18 mouse cellular contexts compared by ENCODE assay signal in genomic region chr2:116718637-116719036, GRCm38 (mm10).
DNase-seq lines count a peak whose midpoint lies in the region; ATAC-seq lines count a peak whose summit lies in the region.
"Had no signal": no experiment of that assay in that cellular context is flagged by ENCODE, and none has a peak within 500 bp of the region (broad histone marks: within the 10 kb centered on the region; RNA-seq: fewer than 3 reads in every experiment).

No protein-coding gene starts in this region.

- no peak overlapping the region for H3K4me3 ChIP-seq in heart, embryonic 11.5 days (ENCODE audit: low read depth, low read length)
- H3K4me3 ChIP-seq in limb, embryonic 10.5 days, result no peak overlapping the region
- H3K4me3 ChIP-seq: embryonic facial prominence, embryonic 15.5 days; forebrain, embryonic 10.5 days; hindbrain, embryonic 10.5 days; liver, embryonic 15.5 days; megakaryocyte, embryonic 14.5 days had no signal

- 85% methylated on average over 5 of the region's 5 CpGs for WGBS in heart, embryonic 11.5 days (ENCODE audit: insufficient replicate concordance)
- 89% methylated on average over 5 of the region's 5 CpGs for WGBS in limb, embryonic 10.5 days

- H3K4me2 ChIP-seq in heart, embryonic 11.5 days, result no peak overlapping the region
- H3K4me2 ChIP-seq: embryonic facial prominence, embryonic 15.5 days; liver, embryonic 15.5 days had no signal

- no peak for ATAC-seq in heart, embryonic 11.5 days (replicated peaks; ENCODE audit: insufficient number of reproducible peaks, low FRiP score, low TSS enrichment)
- ATAC-seq: midbrain, embryonic 16.5 days had no signal

- intact Hi-C loops in left cerebral cortex, postnatal 14 days (cut with DNase I), result no loop called here
- intact Hi-C loops in heart, postnatal 36 days (cut with DNase I), result no loop called here

- no peak overlapping the region for H3K9ac ChIP-seq in heart, embryonic 11.5 days (ENCODE audit: low read depth, low read length)
- H3K9ac ChIP-seq: embryonic facial prominence, embryonic 15.5 days; liver, embryonic 15.5 days had no signal

- no peaks in the 10 kb centered on the region for H3K9me3 ChIP-seq in heart, embryonic 11.5 days (replicated peaks; ENCODE audit: control insufficient read depth, low read length)
- no peaks in the 10 kb centered on the region for H3K9me3 ChIP-seq in limb, embryonic 10.5 days (replicated peaks)
- H3K9me3 ChIP-seq: embryonic facial prominence, embryonic 15.5 days; forebrain, embryonic 10.5 days; hindbrain, embryonic 10.5 days; liver, embryonic 15.5 days; megakaryocyte, embryonic 14.5 days had no signal

- H3K36me3 ChIP-seq in heart, embryonic 11.5 days (ENCODE audit: control insufficient read depth, insufficient read depth, low read length), result no peaks in the 10 kb centered on the region
- H3K36me3 ChIP-seq in limb, embryonic 10.5 days, result no peaks in the 10 kb centered on the region
- H3K36me3 ChIP-seq: embryonic facial prominence, embryonic 15.5 days; forebrain, embryonic 10.5 days; hindbrain, embryonic 10.5 days; liver, embryonic 15.5 days had no signal

- no peaks in the 10 kb centered on the region for H3K27me3 ChIP-seq in heart, embryonic 11.5 days (ENCODE audit: control insufficient read depth, insufficient read depth, low read length)
- H3K27me3 ChIP-seq in limb, embryonic 10.5 days (ENCODE audit: low read depth, poor library complexity, severe bottlenecking), result no peaks in the 10 kb centered on the region
- H3K27me3 ChIP-seq: embryonic facial prominence, embryonic 15.5 days; liver, embryonic 15.5 days; megakaryocyte, embryonic 14.5 days had no signal

- no peak overlapping the region for H3K27ac ChIP-seq in heart, embryonic 11.5 days (ENCODE audit: low read depth, low read length)
- no peak overlapping the region for H3K27ac ChIP-seq in limb, embryonic 10.5 days
- H3K27ac ChIP-seq: embryonic facial prominence, embryonic 15.5 days; forebrain, embryonic 10.5 days; hindbrain, embryonic 10.5 days; liver, embryonic 15.5 days had no signal

- H3K4me1 ChIP-seq in heart, embryonic 11.5 days (ENCODE audit: control insufficient read depth, insufficient read depth, low read length), result no peaks in the 10 kb centered on the region
- no peaks in the 10 kb centered on the region for H3K4me1 ChIP-seq in limb, embryonic 10.5 days
- H3K4me1 ChIP-seq: embryonic facial prominence, embryonic 15.5 days; liver, embryonic 15.5 days; megakaryocyte, embryonic 14.5 days had no signal

- peak; percentile 75 for DNase-seq in right cerebral cortex, adult 18-20 months
- no peak for DNase-seq in right cerebral cortex, postnatal 4 days
- DNase-seq in layer of hippocampus, adult 8-10 months (ENCODE audit: low spot score in 2 of 2), result peak; percentile 13 to 43
- peak; percentile 49 to 77 for DNase-seq in left cerebral cortex, postnatal 14 days (ENCODE audit: low spot score in 2 of 2)
- DNase-seq in telencephalon, adult 2 months (ENCODE audit: low read depth, low spot score), result peak; percentile 74
- DNase-seq in heart, postnatal 36 days, result no peak
- DNase-seq in limb, embryonic 10.5 days (ENCODE audit: low spot score), result no peak
- DNase-seq: cerebellum, adult 9-11 months; embryo, embryonic 11 days; kidney, adult 2 months; lung, postnatal 14 days had no signal

Comparison
In these comparisons a context has a peak if more than half of its experiments do, and no peak if none do; other contexts are left out.
1. DNase-seq: peak in right cerebral cortex, adult 18-20 months (single experiment), layer of hippocampus, adult 8-10 months (2 of 2), left cerebral cortex, postnatal 14 days (2 of 2) and telencephalon, adult 2 months (single experiment); none in right cerebral cortex, postnatal 4 days (single experiment), heart, postnatal 36 days (0 of 2) and limb, embryonic 10.5 days (single experiment).